Mouse (Mus musculus) liver, embryonic 12.5 days (tissue): ENCODE data around the gene Bcorl1. TPM values are rescaled to one million over a fixed set of nuclear protein-coding genes. Genes with fewer than 3 reads are reported as not detected.

ENCODE experiments used
- ATAC-seq: fragments of 200-750 bp; cut with Nextera tagmentation; 2 replicates; pipeline ENCODE4 v1.8.0; 2017; ENCODE audit warnings: moderate number of reproducible peaks, mild to moderate bottlenecking, moderate library complexity
- H3K27ac ChIP-seq: fragments of 300-500 bp; sonication (generic); 2 replicates; pipeline ENCODE4 v1.5.1; 2016; ENCODE audit warnings: mild to moderate bottlenecking
- H3K27me3 ChIP-seq: fragments of 300-500 bp; sonication (generic); replicated peaks from 2 replicates; pipeline ENCODE4 v1.6.1; 2016; ENCODE audit warnings: mild to moderate bottlenecking, moderate library complexity
- H3K36me3 ChIP-seq: fragments of 300-500 bp; sonication (generic); 2 replicates; pipeline ENCODE4 v1.6.1; 2016; ENCODE audit warnings: mild to moderate bottlenecking, moderate library complexity
- H3K4me1 ChIP-seq: fragments of 300-500 bp; sonication (generic); 2 replicates; pipeline ENCODE4 v1.6.1; 2016
- H3K4me2 ChIP-seq: fragments of 300-500 bp; sonication (generic); 2 replicates; pipeline ENCODE4 v1.6.1; 2016; ENCODE audit warnings: mild to moderate bottlenecking, moderate library complexity
- H3K4me3 ChIP-seq: fragments of 300-500 bp; sonication (generic); 2 replicates; pipeline ENCODE4 v1.5.1; 2016; ENCODE audit warnings: mild to moderate bottlenecking, moderate library complexity
- H3K9ac ChIP-seq: fragments of 300-500 bp; sonication (generic); 2 replicates; pipeline ENCODE4 v1.6.1; 2016; ENCODE audit warnings: mild to moderate bottlenecking, moderate library complexity
- H3K9me3 ChIP-seq: fragments of 300-500 bp; sonication (generic); replicated peaks from 2 replicates; pipeline ENCODE4 v1.6.1; 2016; ENCODE audit warnings: mild to moderate bottlenecking, moderate library complexity
- WGBS: fragments of 180-500 bp; shearing (Covaris S2); methylation state at CpG from one replicate; pipeline ENCODE4 v1.1.7; 2016; ENCODE audit not compliant: insufficient replicate concordance; 5-methylcytosine and 5-hydroxymethylcytosine counted together
- polyA plus RNA-seq: library from polyadenylated mRNA; unstranded; fragments of >200 nt; fragmentation: Nextera tagmentation; extraction: Ambion mirVana; gene quantifications from 2 replicates; pipeline ENCODE4 v1.2.1, GENCODE M21; 2016

Gene Bcorl1
- polyA plus RNA-seq, 1 experiment from 2014 or later: 3.8 TPM

GRCm38 (mm10) chrX:48405141-48405540, 64.0 kb downstream of the Bcorl1 start:
- Histone ChIP-seq H3K9me3 (no peaks in the 10 kb centered on the region), H3K4me3 (no peak overlapping the region), H3K4me1 (peaks cover 11% of the 10 kb centered on the region), H3K9ac (no peak overlapping the region), H3K4me2 (no peak overlapping the region), H3K36me3 (peaks cover 56% of the 10 kb centered on the region), H3K27me3 (no peaks in the 10 kb centered on the region), H3K27ac (no peak overlapping the region)
- 43% methylated on average over 3 of the region's 3 CpGs for WGBS
- ATAC-seq: no peak

GRCm38 (mm10) chrX:48409611-48410387, 68.6 kb downstream of the Bcorl1 start:
- peak overlapping the region; percentile 61 for H3K9ac ChIP-seq
- WGBS: 5% methylated on average over 36 of the region's 36 CpGs
- H3K27ac ChIP-seq: peak overlapping the region; percentile 25; the same call in 1 of the 2 replicates

GRCm38 (mm10) chrX:48410388-48410776, 69.2 kb downstream of the Bcorl1 start:
- Histone ChIP-seq H3K4me1 (peaks cover 16% of the 10 kb centered on the region), H3K4me3 (peak overlapping the region; percentile 55), H3K27ac (no peak overlapping the region), H3K9me3 (no peaks in the 10 kb centered on the region), H3K27me3 (no peaks in the 10 kb centered on the region), H3K36me3 (peaks cover 18% of the 10 kb centered on the region), H3K4me2 (peak overlapping the region; percentile 72), H3K9ac (0 out of 2 replicates have a peak overlapping the region, but pooled peaks have one; percentile 22)
- WGBS: 17% methylated on average over 7 of the region's 7 CpGs
- peak; percentile 43 for ATAC-seq

More at GRCm38 (mm10) chrX:48409611-48410387, 68.6 kb downstream of the Bcorl1 start:
- no peaks in the 10 kb centered on the region for H3K27me3 ChIP-seq
- no peaks in the 10 kb centered on the region for H3K9me3 ChIP-seq
- peaks cover 16% of the 10 kb centered on the region for H3K36me3 ChIP-seq
- ATAC-seq: peak; percentile 90
- H3K4me3 ChIP-seq: peak overlapping the region; percentile 55
- peak overlapping the region; percentile 72 for H3K4me2 ChIP-seq
- H3K4me1 ChIP-seq: peaks cover 16% of the 10 kb centered on the region

- Histone ChIP-seq H3K9me3 (no peaks in the 10 kb centered on the region), H3K4me2 (no peak overlapping the region), H3K4me3 (no peak overlapping the region), H3K36me3 (peaks cover 25% of the 10 kb centered on the region), H3K4me1 (peaks cover 16% of the 10 kb centered on the region), H3K27me3 (no peaks in the 10 kb centered on the region), H3K27ac (no peak overlapping the region), H3K9ac (no peak overlapping the region)
- no peak for ATAC-seq
- WGBS: 70% methylated on average over 6 of the region's 6 CpGs
Observed at GRCm38 (mm10) chrX:48412629-48413028, 71.5 kb downstream of the Bcorl1 start.

GRCm38 (mm10) chrX:48414291-48414690, 73.1 kb downstream of the Bcorl1 start:
- no peak overlapping the region for H3K4me3 ChIP-seq
- WGBS: 78% methylated on average over 5 of the region's 5 CpGs
- H3K27me3 ChIP-seq: no peaks in the 10 kb centered on the region
- ATAC-seq: no peak
- no peak overlapping the region for H3K27ac ChIP-seq
- H3K9me3 ChIP-seq: no peaks in the 10 kb centered on the region
- peaks cover 34% of the 10 kb centered on the region for H3K36me3 ChIP-seq
- no peak overlapping the region for H3K4me2 ChIP-seq
- peaks cover 11% of the 10 kb centered on the region for H3K4me1 ChIP-seq
- H3K9ac ChIP-seq: no peak overlapping the region

GRCm38 (mm10) chrX:48418417-48418816, 77.3 kb downstream of the Bcorl1 start:
- WGBS: 60% methylated on average over 2 of the region's 2 CpGs
- Histone ChIP-seq H3K4me1 (no peaks in the 10 kb centered on the region), H3K9me3 (no peaks in the 10 kb centered on the region), H3K27me3 (no peaks in the 10 kb centered on the region), H3K4me2 (no peak overlapping the region), H3K36me3 (peaks cover 34% of the 10 kb centered on the region), H3K9ac (no peak overlapping the region), H3K4me3 (no peak overlapping the region), H3K27ac (no peak overlapping the region)
- no peak for ATAC-seq

- no peak for ATAC-seq
- 42% methylated on average over 4 of the region's 4 CpGs for WGBS
Observed at GRCm38 (mm10) chrX:48422986-48423385, 81.8 kb downstream of the Bcorl1 start.

GRCm38 (mm10) chrX:48423671-48424070, 82.5 kb downstream of the Bcorl1 start:
- Histone ChIP-seq H3K36me3 (peaks cover 3% of the 10 kb centered on the region; the same call in 1 of the 2 replicates), H3K27ac (no peak overlapping the region), H3K9ac (no peak overlapping the region), H3K9me3 (no peaks in the 10 kb centered on the region), H3K4me3 (no peak overlapping the region), H3K27me3 (no peaks in the 10 kb centered on the region), H3K4me2 (no peak overlapping the region), H3K4me1 (peaks cover 35% of the 10 kb centered on the region; the same call in 1 of the 2 replicates)
- ATAC-seq: no peak
- WGBS: 26% methylated on average over 1 of the region's 1 CpGs

More at GRCm38 (mm10) chrX:48422986-48423385, 81.8 kb downstream of the Bcorl1 start:
- Histone ChIP-seq H3K9ac (no peak overlapping the region), H3K27me3 (no peaks in the 10 kb centered on the region), H3K4me2 (no peak overlapping the region), H3K9me3 (no peaks in the 10 kb centered on the region), H3K27ac (no peak overlapping the region), H3K4me1 (peaks cover 32% of the 10 kb centered on the region; the same call in 1 of the 2 replicates), H3K4me3 (no peak overlapping the region), H3K36me3 (peaks cover 6% of the 10 kb centered on the region)

- Histone ChIP-seq H3K4me2 (peak overlapping the region; percentile 60), H3K9me3 (no peaks in the 10 kb centered on the region), H3K9ac (peak overlapping the region; percentile 7; the same call in 1 of the 2 replicates), H3K4me1 (peaks cover 38% of the 10 kb centered on the region; the same call in 1 of the 2 replicates), H3K27me3 (no peaks in the 10 kb centered on the region), H3K4me3 (peak overlapping the region; percentile 34), H3K27ac (peak overlapping the region; percentile 64), H3K36me3 (no peaks in the 10 kb centered on the region)
- 17% methylated on average over 3 of the region's 3 CpGs for WGBS
- ATAC-seq: peak; percentile 57; the same call in 1 of the 2 replicates
Observed at GRCm38 (mm10) chrX:48424583-48424982, 83.4 kb downstream of the Bcorl1 start.

- no peaks in the 10 kb centered on the region for H3K9me3 ChIP-seq
- WGBS: 15% methylated on average over 7 of the region's 7 CpGs
- ATAC-seq: peak; percentile 50
- no peaks in the 10 kb centered on the region for H3K27me3 ChIP-seq
- peak overlapping the region; percentile 7; the same call in 1 of the 2 replicates for H3K9ac ChIP-seq
- peak overlapping the region; percentile 60 for H3K4me2 ChIP-seq
- H3K4me1 ChIP-seq: peaks cover 38% of the 10 kb centered on the region; the same call in 1 of the 2 replicates
- no peaks in the 10 kb centered on the region for H3K36me3 ChIP-seq
- H3K27ac ChIP-seq: peak overlapping the region; percentile 64
- peak overlapping the region; percentile 34 for H3K4me3 ChIP-seq
Observed at GRCm38 (mm10) chrX:48425280-48425679, 84.1 kb downstream of the Bcorl1 start.

GRCm38 (mm10) chrX:48428241-48428640, 87.1 kb downstream of the Bcorl1 start:
- no peak for ATAC-seq
- no peak overlapping the region for H3K9ac ChIP-seq
- H3K9me3 ChIP-seq: no peaks in the 10 kb centered on the region
- 45% methylated on average over 6 of the region's 6 CpGs for WGBS
- H3K36me3 ChIP-seq: no peaks in the 10 kb centered on the region
- H3K4me2 ChIP-seq: no peak overlapping the region
- peaks cover 47% of the 10 kb centered on the region for H3K4me1 ChIP-seq
- peak overlapping the region; percentile 4; the same call in 1 of the 2 replicates for H3K27ac ChIP-seq
- no peaks in the 10 kb centered on the region for H3K27me3 ChIP-seq
- H3K4me3 ChIP-seq: no peak overlapping the region

GRCm38 (mm10) chrX:48428642-48429041, 87.5 kb downstream of the Bcorl1 start:
- Histone ChIP-seq H3K9ac (no peak overlapping the region), H3K4me3 (no peak overlapping the region), H3K36me3 (no peaks in the 10 kb centered on the region), H3K4me2 (no peak overlapping the region), H3K27me3 (no peaks in the 10 kb centered on the region), H3K9me3 (no peaks in the 10 kb centered on the region), H3K27ac (no peak overlapping the region), H3K4me1 (peaks cover 51% of the 10 kb centered on the region)
- WGBS: 48% methylated on average over 8 of the region's 8 CpGs
- no peak for ATAC-seq
